Mouse (Mus musculus): ENCODE data around the gene B3galt5.

- TF ChIP-seq CTCF (IDR thresholded peaks at IDR 0.05; ENCODE audit: borderline replicate concordance, insufficient read depth, low read depth, low read length) (no peak), POLR2A (IDR thresholded peaks at IDR 0.05; ENCODE audit: borderline replicate concordance, insufficient read depth, low read length) (no peak)
Measured at GRCm38 (mm10) chr16:96221959-96222358, 13.6 kb upstream of the B3galt5 start.
